Mouse (Mus musculus): ENCODE measurements at regions not wholly inside any gene's neighbourhood (a gene's known extent, or its start where the extent isn't known, plus 50 kb on each side); places are given as distances from the start of the nearest gene placed in this dataset.

- Histone ChIP-seq H3K4me3 (ENCODE audit: insufficient read depth, low read depth, low read length) (no peak overlapping the region), H3K4me1 (ENCODE audit: control insufficient read depth, insufficient read depth, low read length) (no peaks in the 10 kb centered on the region), H3K27ac (ENCODE audit: insufficient read depth, low read depth, low read length) (no peak overlapping the region)
- 40% methylated on average over 6 of the region's 6 CpGs for WGBS
- no peak for TF ChIP-seq POLR2A (IDR thresholded peaks at IDR 0.05; ENCODE audit: insufficient read depth, low read depth, low read length)
- no peak for TF ChIP-seq CTCF (IDR thresholded peaks at IDR 0.05; ENCODE audit: insufficient read depth, low read depth, low read length)
Observed at GRCm38 (mm10) chr14:54152485-54153235, 101.2 kb downstream of the Dad1 start.

DNA sequence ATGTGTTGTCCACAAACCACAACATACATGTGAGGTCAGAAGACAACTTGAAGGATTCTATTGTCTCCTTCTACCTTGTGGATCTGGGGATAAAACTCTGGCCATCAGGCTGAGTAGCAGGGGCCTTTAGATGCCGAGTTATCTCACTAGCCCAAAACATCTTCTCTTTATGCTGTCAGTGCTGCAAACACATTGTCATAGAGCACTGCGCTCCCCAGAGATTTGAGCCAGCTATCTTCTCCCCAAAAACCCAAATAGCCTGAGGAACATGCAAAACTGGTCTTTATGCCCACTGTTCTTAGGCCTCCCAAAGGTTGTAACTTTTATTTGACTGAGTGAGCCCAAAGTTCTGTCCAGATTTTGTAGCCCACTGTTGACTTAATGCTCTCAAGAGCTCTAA, 102.0 kb downstream of the Dad1 start:
- H3K4me1 ChIP-seq (ENCODE audit: control insufficient read depth, insufficient read depth, low read length) = no peaks in the 10 kb centered on the region
- H3K27ac ChIP-seq (ENCODE audit: insufficient read depth, low read depth, low read length) = no peak overlapping the region
- no peak for TF ChIP-seq POLR2A (IDR thresholded peaks at IDR 0.05; ENCODE audit: insufficient read depth, low read depth, low read length)
- TF ChIP-seq CTCF (IDR thresholded peaks at IDR 0.05; ENCODE audit: insufficient read depth, low read depth, low read length) = no peak
- 91% methylated on average over 2 of the region's 2 CpGs for WGBS
- no peak overlapping the region for H3K4me3 ChIP-seq (ENCODE audit: insufficient read depth, low read depth, low read length)

DNA sequence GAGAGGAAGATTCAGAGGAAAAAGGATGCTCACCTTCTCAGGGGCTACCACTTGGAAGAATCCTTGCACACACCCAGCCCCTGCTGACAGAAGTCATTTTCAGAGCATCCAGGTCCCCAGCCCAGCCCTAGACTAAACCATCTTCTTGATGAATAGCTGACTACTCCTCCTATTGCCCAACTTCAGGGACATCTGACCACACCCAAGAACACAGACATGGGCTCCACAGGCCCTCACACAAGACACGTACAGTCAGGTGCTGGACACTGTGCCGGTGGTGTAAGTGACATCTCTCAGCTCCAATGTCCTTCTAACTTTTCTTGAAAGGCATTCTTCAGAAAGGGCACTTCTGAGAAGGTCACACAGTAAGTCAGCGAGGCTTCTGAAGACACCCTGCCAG, 102.6 kb downstream of the Dad1 start:
- H3K4me3 ChIP-seq (ENCODE audit: insufficient read depth, low read depth, low read length) = no peak overlapping the region
- whole genome bisulfite sequencing = 94% methylated on average over 3 of the region's 3 CpGs
- H3K4me1 ChIP-seq (ENCODE audit: control insufficient read depth, insufficient read depth, low read length) = peaks cover under 1% of the 10 kb centered on the region; the same call in 1 of the 2 replicates
- TF ChIP-seq CTCF (IDR thresholded peaks at IDR 0.05; ENCODE audit: insufficient read depth, low read depth, low read length) = no peak
- TF ChIP-seq POLR2A (IDR thresholded peaks at IDR 0.05; ENCODE audit: insufficient read depth, low read depth, low read length) = no peak
- no peak overlapping the region for H3K27ac ChIP-seq (ENCODE audit: insufficient read depth, low read depth, low read length)

DNA sequence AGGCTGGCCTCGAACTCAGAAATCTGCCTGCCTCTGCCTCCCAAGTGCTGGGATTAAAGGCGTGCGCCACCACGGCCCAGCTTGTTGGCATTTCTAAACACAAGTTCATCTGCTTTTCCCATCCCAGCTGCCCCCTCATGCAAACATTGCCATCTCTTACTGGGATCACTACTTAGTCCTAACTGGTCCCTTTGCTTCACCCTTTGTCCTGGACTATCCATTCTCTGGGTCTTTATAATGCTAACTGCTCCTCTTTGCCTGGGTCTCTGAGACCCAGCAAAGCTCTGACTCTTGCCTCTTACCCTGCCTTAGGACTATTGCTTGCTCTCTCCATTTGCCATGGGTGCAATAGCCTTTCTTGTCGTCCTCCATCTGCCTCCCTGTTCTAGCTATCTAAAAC, 103.7 kb downstream of the Dad1 start:
- Histone ChIP-seq H3K4me1 (ENCODE audit: control insufficient read depth, insufficient read depth, low read length) (peaks cover 3% of the 10 kb centered on the region; the same call in 1 of the 2 replicates), H3K27ac (ENCODE audit: insufficient read depth, low read depth, low read length) (no peak overlapping the region), H3K4me3 (ENCODE audit: insufficient read depth, low read depth, low read length) (no peak overlapping the region)
- TF ChIP-seq CTCF (IDR thresholded peaks at IDR 0.05; ENCODE audit: insufficient read depth, low read depth, low read length) (no peak), POLR2A (IDR thresholded peaks at IDR 0.05; ENCODE audit: insufficient read depth, low read depth, low read length) (no peak)
- 95% methylated on average over 5 of the region's 5 CpGs for WGBS

DNA sequence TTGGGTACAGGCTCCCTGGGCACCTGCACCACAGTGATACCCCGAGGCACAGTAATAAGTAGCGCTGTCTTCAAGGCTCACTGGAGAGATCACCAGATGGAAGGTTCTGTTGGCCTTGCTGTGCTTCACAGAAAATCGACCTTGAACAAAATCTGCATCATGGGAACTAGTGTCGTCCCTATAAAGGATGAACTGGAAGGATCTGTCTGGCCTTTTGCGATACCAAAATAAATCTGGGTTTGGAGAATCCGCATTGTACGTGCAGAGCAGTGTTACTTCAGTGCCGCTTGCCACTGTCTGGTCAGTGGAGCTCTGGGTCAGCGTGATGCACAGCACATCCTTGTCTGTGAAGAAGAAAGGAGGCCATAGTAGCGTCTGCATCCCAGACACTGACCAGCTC, 105.3 kb downstream of the Dad1 start:
- H3K4me1 ChIP-seq (ENCODE audit: control insufficient read depth, insufficient read depth, low read length) = peaks cover 5% of the 10 kb centered on the region; the same call in 1 of the 2 replicates
- no peak for TF ChIP-seq POLR2A (IDR thresholded peaks at IDR 0.05; ENCODE audit: insufficient read depth, low read depth, low read length)
- TF ChIP-seq CTCF (IDR thresholded peaks at IDR 0.05; ENCODE audit: insufficient read depth, low read depth, low read length) = no peak
- WGBS = 94% methylated on average over 10 of the region's 10 CpGs
- no peak overlapping the region for H3K27ac ChIP-seq (ENCODE audit: insufficient read depth, low read depth, low read length)
- H3K4me3 ChIP-seq (ENCODE audit: insufficient read depth, low read depth, low read length) = no peak overlapping the region

DNA sequence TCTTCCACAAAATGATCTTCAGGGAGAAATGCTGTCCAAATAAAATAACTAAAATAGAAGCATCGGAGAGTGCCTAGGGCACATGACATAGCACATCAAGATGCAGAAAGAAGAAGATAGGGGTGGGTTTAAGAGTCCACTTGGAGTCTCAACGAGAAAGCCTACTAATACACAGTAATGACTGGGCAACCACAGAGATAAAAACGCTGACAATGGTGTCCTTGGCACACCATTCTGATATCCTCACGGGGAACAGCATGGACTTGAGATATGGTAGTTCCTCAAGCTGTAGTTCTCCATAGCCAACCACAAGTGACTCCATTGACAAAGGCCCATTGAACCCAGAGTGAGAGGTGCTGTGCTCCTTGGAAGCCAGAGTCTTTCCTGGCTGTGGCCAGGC, 105.8 kb downstream of the Dad1 start:
- TF ChIP-seq CTCF (IDR thresholded peaks at IDR 0.05; ENCODE audit: insufficient read depth, low read depth, low read length) = no peak
- H3K4me1 ChIP-seq (ENCODE audit: control insufficient read depth, insufficient read depth, low read length) = peaks cover 5% of the 10 kb centered on the region; the same call in 1 of the 2 replicates
- no peak overlapping the region for H3K27ac ChIP-seq (ENCODE audit: insufficient read depth, low read depth, low read length)
- no peak overlapping the region for H3K4me3 ChIP-seq (ENCODE audit: insufficient read depth, low read depth, low read length)
- WGBS = 89% methylated on average over 4 of the region's 4 CpGs

DNA sequence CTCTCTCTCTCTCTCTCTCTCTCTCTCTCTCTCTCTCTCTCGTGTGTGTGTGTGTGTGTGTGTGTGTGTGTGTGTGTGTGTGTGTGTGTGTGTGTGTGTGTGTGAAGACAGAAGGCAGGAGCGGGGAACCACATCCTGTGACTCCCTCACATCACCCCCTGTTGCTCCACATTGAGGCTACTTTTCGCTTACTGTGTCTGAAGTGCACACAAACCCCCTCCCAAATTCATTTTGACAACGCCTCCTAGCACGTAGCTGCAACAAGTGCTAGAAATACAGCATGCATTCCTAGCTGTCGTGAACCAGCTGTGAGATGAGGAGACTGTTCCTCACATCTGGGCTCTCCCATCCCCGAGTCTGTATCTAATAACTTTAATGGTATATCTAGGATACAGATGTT, 106.4 kb downstream of the Dad1 start:
- TF ChIP-seq POLR2A (IDR thresholded peaks at IDR 0.05; ENCODE audit: insufficient read depth, low read depth, low read length) = no peak
- TF ChIP-seq CTCF (IDR thresholded peaks at IDR 0.05; ENCODE audit: insufficient read depth, low read depth, low read length) = no peak
- Histone ChIP-seq H3K4me3 (ENCODE audit: insufficient read depth, low read depth, low read length) (no peak overlapping the region), H3K27ac (ENCODE audit: insufficient read depth, low read depth, low read length) (no peak overlapping the region), H3K4me1 (ENCODE audit: control insufficient read depth, insufficient read depth, low read length) (peaks cover 5% of the 10 kb centered on the region; the same call in 1 of the 2 replicates)
- WGBS = 93% methylated on average over 6 of the region's 7 CpGs

GRCm38 (mm10) chr14:54145743-54146741, 107.9 kb downstream of the Dad1 start:
- Histone ChIP-seq H3K4me3 (ENCODE audit: insufficient read depth, low read depth, low read length) (no peak overlapping the region), H3K27ac (ENCODE audit: insufficient read depth, low read depth, low read length) (no peak overlapping the region), H3K4me1 (ENCODE audit: control insufficient read depth, insufficient read depth, low read length) (peaks cover 5% of the 10 kb centered on the region; the same call in 1 of the 2 replicates)
- WGBS = 33% methylated on average over 11 of the region's 11 CpGs
- TF ChIP-seq POLR2A (IDR thresholded peaks at IDR 0.05; ENCODE audit: insufficient read depth, low read depth, low read length) (no peak), CTCF (IDR thresholded peaks at IDR 0.05; ENCODE audit: insufficient read depth, low read depth, low read length) (no peak)

DNA sequence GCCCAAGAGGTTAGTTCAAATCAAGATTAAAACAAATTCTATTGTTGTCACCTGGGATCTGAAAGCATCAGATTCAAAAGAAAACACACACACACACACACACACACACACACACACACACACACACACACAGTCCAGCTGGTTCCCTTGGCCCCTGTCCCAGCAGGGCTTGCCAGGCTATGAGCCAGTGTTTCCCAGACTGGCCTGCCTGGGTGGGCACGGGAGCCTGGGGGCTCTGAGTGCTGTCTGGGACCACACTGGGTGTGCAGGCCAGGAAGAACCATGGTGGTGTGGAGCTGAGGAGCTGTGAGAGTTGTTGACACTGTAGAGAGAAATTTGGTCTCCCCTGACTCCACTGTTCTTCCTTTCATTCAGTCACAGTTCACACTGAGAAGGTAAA, 110.1 kb downstream of the Dad1 start:
- WGBS = 25% methylated on average over 1 of the region's 1 CpGs
- TF ChIP-seq POLR2A (IDR thresholded peaks at IDR 0.05; ENCODE audit: insufficient read depth, low read depth, low read length) (no peak), CTCF (IDR thresholded peaks at IDR 0.05; ENCODE audit: insufficient read depth, low read depth, low read length) (no peak)
- no peak overlapping the region for H3K27ac ChIP-seq (ENCODE audit: insufficient read depth, low read depth, low read length)

More for the DNA sequence above, 110.1 kb downstream of the Dad1 start:
- H3K4me3 ChIP-seq (ENCODE audit: insufficient read depth, low read depth, low read length) = no peak overlapping the region
- H3K4me1 ChIP-seq (ENCODE audit: control insufficient read depth, insufficient read depth, low read length) = peaks cover 5% of the 10 kb centered on the region; the same call in 1 of the 2 replicates

Measured in olfactory bulb, adult 2 months (tissue).